Mouse (Mus musculus) thymus, adult 2 months (tissue): ENCODE measurements around the gene 1700015G11Rik. TPM values are rescaled to one million over a fixed set of nuclear protein-coding genes. Genes with fewer than 3 reads are reported as not detected.

Experiments
- DNase-seq: peaks from one replicate; pipeline ENCODE4 v3.0.0; 2021
- H3K27ac ChIP-seq: fragments of 200-500 bp; 2 replicates; pipeline ENCODE4 v1.5.1; 2012; ENCODE audit warnings: low read length, control low read depth; ENCODE audit not compliant: control insufficient read depth, insufficient read depth
- H3K27me3 ChIP-seq: fragments of 200-500 bp; 2 replicates; pipeline ENCODE4 v1.6.1; 2012; ENCODE audit warnings: mild to moderate bottlenecking, low read length, moderate library complexity, mixed read lengths; ENCODE audit not compliant: control insufficient read depth, insufficient read depth
- H3K36me3 ChIP-seq: fragments of 200-500 bp; 2 replicates; pipeline ENCODE4 v1.6.1; 2012; ENCODE audit warnings: mild to moderate bottlenecking, low read length, moderate library complexity; ENCODE audit not compliant: control insufficient read depth, insufficient read depth
- H3K4me1 ChIP-seq: fragments of 200-500 bp; replicated peaks from 2 replicates; pipeline ENCODE4 v1.6.1; 2012; ENCODE audit warnings: low read length; ENCODE audit not compliant: control insufficient read depth, insufficient read depth
- H3K4me3 ChIP-seq: fragments of 200-500 bp; 2 replicates; pipeline ENCODE4 v1.5.1; 2012; ENCODE audit warnings: mild to moderate bottlenecking, low read length, control low read depth, moderate library complexity; ENCODE audit not compliant: control insufficient read depth, insufficient read depth
- CTCF ChIP-seq: fragments of 200-500 bp; IDR thresholded peaks from 2 replicates; pipeline ENCODE4 v1.5.1; 2012; ENCODE audit warnings: mild to moderate bottlenecking, control low read depth, low read length, moderate library complexity, borderline replicate concordance; ENCODE audit not compliant: control insufficient read depth, poor library complexity, insufficient read depth; ENCODE audit errors: extremely low read depth
- POLR2A ChIP-seq: fragments of 200-500 bp; IDR thresholded peaks from 2 replicates; pipeline ENCODE4 v1.6.1; 2012; ENCODE audit warnings: mild to moderate bottlenecking, low read length, control low read depth, moderate library complexity; ENCODE audit not compliant: control insufficient read depth, poor library complexity, insufficient read depth; ENCODE audit errors: extremely low read depth
- WGBS: fragments of 180-500 bp; shearing (Covaris S2); methylation state at CpG from one replicate; pipeline ENCODE4 v1.1.7; 2018; 5-methylcytosine and 5-hydroxymethylcytosine counted together
- polyA plus RNA-seq: library from polyadenylated mRNA; depleted of rRNA; stranded (reverse); fragments of >200 nt; gene quantifications from 2 replicates; pipeline ENCODE4 v1.2.3, GENCODE M21; 2012

The 1700015G11Rik gene
- polyA plus RNA-seq, 1 experiment, result not detected

DNA sequence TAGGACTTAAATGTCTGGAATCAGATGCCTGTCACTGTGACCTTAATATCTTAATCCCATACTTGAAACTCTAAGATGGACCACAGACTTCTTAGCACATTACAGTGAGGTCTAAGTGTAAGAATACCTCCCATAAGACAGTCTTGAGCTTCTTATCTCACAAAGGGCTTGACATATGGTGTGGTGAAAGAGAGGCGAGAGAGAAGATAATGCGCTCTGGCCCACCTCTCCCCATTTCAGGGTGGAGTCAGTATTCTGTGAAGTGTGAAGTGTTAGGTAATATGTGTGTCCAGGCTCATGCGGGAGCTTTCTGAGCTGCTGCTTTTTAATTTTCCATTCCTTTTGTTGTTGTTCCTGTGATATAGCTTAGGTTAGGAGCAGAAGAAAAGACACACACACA lies 24.5 kb downstream of the 1700015G11Rik start:
- H3K27me3 ChIP-seq, result no peaks in the 10 kb centered on the region
- H3K4me1 ChIP-seq, result no peaks in the 10 kb centered on the region
- WGBS, result 96% methylated on average over 3 of the region's 3 CpGs
- no peak overlapping the region for H3K4me3 ChIP-seq
- H3K27ac ChIP-seq, result no peak overlapping the region
- no peaks in the 10 kb centered on the region for H3K36me3 ChIP-seq
- DNase-seq, result no peak
- TF ChIP-seq CTCF (no peak), POLR2A (no peak)

DNA sequence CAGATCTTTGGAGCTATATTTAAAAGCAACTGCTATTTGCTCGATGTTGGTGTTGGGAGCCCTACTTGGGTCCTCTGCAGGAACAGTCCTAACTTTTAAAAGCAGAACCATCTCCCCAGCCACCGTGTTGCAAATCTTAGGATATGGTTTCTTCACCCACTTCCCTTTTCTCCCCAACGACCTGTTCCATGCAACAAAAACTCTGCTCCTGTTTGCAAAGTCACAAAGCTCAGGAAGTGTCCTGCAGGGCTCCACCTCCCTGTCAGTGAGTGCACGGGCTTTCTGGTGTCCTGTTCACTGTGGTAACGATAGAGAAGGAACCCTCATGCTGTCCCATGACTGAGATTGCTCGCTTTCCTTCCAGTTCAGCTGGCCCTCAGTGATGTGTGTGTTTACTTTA lies 28.6 kb downstream of the 1700015G11Rik start:
- Histone ChIP-seq H3K4me3 (no peak overlapping the region), H3K27ac (no peak overlapping the region), H3K27me3 (no peaks in the 10 kb centered on the region), H3K36me3 (no peaks in the 10 kb centered on the region), H3K4me1 (no peaks in the 10 kb centered on the region)
- TF ChIP-seq CTCF (no peak), POLR2A (no peak)
- DNase-seq, result no peak
- WGBS, result 7% methylated on average over 6 of the region's 6 CpGs

DNA sequence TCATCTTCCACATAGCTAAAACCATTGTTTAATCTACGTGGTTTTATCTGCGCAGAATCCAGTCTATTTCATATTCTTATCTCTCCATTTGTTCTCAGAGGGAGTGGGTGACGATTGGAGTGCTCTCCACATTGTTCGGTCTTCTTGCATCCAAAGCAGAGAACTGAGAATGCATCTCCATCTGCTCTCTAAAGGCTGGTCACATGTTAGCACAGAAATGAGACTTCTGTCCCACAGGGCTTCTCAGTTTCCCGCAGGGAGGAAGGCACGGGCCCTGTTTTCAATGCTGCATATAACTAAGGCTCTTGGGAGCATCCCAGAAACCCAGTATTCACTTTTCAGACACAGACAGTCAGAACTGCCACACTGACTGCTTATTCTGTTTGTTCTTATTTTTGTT lies 29.8 kb downstream of the 1700015G11Rik start:
- TF ChIP-seq POLR2A (no peak), CTCF (no peak)
- 84% methylated on average over 6 of the region's 6 CpGs for WGBS
- no peak for DNase-seq

GRCm38 (mm10) chr7:51982303-51982702 lies 33.2 kb downstream of the 1700015G11Rik start:
- H3K4me1 ChIP-seq, result no peaks in the 10 kb centered on the region
- TF ChIP-seq POLR2A, result no peak
- no peak for TF ChIP-seq CTCF
- no peaks in the 10 kb centered on the region for H3K27me3 ChIP-seq
- H3K36me3 ChIP-seq, result no peaks in the 10 kb centered on the region
- DNase-seq, result no peak
- 79% methylated on average over 1 of the region's 1 CpGs for WGBS
- no peak overlapping the region for H3K4me3 ChIP-seq
- H3K27ac ChIP-seq, result no peak overlapping the region

More for the DNA sequence above, 29.8 kb downstream of the 1700015G11Rik start:
- H3K4me1 ChIP-seq, result no peaks in the 10 kb centered on the region
- H3K4me3 ChIP-seq, result no peak overlapping the region
- no peaks in the 10 kb centered on the region for H3K27me3 ChIP-seq
- H3K36me3 ChIP-seq, result no peaks in the 10 kb centered on the region
- H3K27ac ChIP-seq, result no peak overlapping the region

GRCm38 (mm10) chr7:51979271-51979670 lies 36.3 kb downstream of the 1700015G11Rik start:
- WGBS, result 53% methylated on average over 5 of the region's 5 CpGs
- DNase-seq, result peak; percentile 2
- H3K27ac ChIP-seq, result no peak overlapping the region
- H3K36me3 ChIP-seq, result no peaks in the 10 kb centered on the region
- H3K4me3 ChIP-seq, result no peak overlapping the region
- TF ChIP-seq POLR2A (no peak), CTCF (no peak)
- H3K27me3 ChIP-seq, result no peaks in the 10 kb centered on the region
- H3K4me1 ChIP-seq, result no peaks in the 10 kb centered on the region

DNA sequence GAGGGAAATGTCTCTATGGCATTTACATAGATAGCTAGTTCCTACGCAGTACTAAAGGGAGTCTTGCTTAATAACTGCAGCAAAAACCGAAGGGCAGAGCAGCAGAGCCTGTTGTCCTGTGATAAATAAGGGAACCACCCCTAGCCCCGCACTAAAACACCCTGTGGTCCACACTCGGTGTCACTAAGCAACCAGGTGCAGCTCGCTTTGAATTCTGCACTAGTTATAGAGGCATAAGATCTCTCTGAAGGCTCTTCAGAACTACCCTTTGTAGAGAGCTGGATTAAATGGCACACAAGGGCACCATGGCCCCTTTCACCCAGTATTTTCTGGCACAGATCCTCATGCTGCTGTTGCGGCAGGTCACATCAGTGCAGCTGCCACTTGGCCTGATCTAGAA lies 40.3 kb downstream of the 1700015G11Rik start:
- TF ChIP-seq POLR2A, result no peak
- TF ChIP-seq CTCF, result no peak

GRCm38 (mm10) chr7:51973526-51973925 lies 42.0 kb downstream of the 1700015G11Rik start:
- 87% methylated on average over 2 of the region's 2 CpGs for WGBS
- Histone ChIP-seq H3K27ac (no peak overlapping the region), H3K36me3 (no peaks in the 10 kb centered on the region), H3K27me3 (no peaks in the 10 kb centered on the region), H3K4me1 (no peaks in the 10 kb centered on the region), H3K4me3 (no peak overlapping the region)
- no peak for TF ChIP-seq CTCF
- TF ChIP-seq POLR2A, result no peak
- DNase-seq, result no peak

More for the DNA sequence above, 40.3 kb downstream of the 1700015G11Rik start:
- no peak overlapping the region for H3K27ac ChIP-seq
- H3K36me3 ChIP-seq, result no peaks in the 10 kb centered on the region
- H3K27me3 ChIP-seq, result no peaks in the 10 kb centered on the region
- DNase-seq, result no peak
- WGBS, result 72% methylated on average over 6 of the region's 6 CpGs
- H3K4me1 ChIP-seq, result no peaks in the 10 kb centered on the region
- H3K4me3 ChIP-seq, result no peak overlapping the region
